Mouse (Mus musculus) embryonic fibroblast, embryonic 13.5 days (primary cell): ENCODE data around the gene Dtnb.

Experiments used
- CTCF ChIP-seq: IDR thresholded peaks from 2 replicates; pipeline ENCODE4 v1.5.1; 2011; ENCODE audit warnings: mild to moderate bottlenecking, control low read depth, low read length, moderate library complexity, borderline replicate concordance; ENCODE audit not compliant: insufficient read depth
- POLR2A ChIP-seq: IDR thresholded peaks from 2 replicates; pipeline ENCODE4 v1.6.1; 2011; ENCODE audit warnings: low read depth, mild to moderate bottlenecking, control low read depth, low read length, moderate library complexity

GRCm38 (mm10) chr12:3783196-3783825, 211.1 kb downstream of the Dtnb start:
- no peak for TF ChIP-seq CTCF
- no peak for TF ChIP-seq POLR2A
